Mouse (Mus musculus): Measurements from ENCODE around the gene Tctn1. TPM values are rescaled to one million over a fixed set of nuclear protein-coding genes. Genes with fewer than 3 reads are reported as not detected.

Tctn1 gene
- total and polyA plus RNA-seq, 3 experiments, result 3.8 to 6.0 TPM; not detected in 1

DNA sequence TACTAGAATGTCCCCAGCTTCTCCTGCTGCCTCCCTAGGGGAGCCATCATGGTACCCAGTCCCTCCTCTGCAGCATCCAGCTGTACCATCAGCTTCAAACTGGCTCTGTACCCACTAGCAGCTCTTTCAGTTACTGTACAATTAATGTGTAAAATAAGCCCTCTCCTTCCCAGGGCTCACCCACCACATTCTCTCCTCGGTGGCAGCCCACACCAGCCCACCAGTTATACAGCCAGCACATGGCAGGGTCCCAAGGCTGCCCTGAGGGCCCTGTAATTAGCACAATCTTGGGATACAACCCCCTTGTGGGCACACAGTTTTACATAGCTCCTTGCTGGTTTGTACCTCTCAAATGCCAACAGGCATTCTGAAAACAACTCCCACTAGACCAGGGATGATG, 23.3 kb downstream of the Tctn1 start:
- TF ChIP-seq TBP (IDR thresholded peaks at IDR 0.05; ENCODE audit: low read depth, low read length) (no peak), KAT2A (conservative IDR thresholded peaks at IDR 0.05; ENCODE audit: low read depth, low read length) (no peak), GATA1 (IDR thresholded peaks at IDR 0.05; ENCODE audit: low read depth, low read length) (no peak), RAD21 (IDR thresholded peaks at IDR 0.05; ENCODE audit: low read depth, low read length) (no peak), CTCF (IDR thresholded peaks at IDR 0.05 in 2 of 3, conservative IDR thresholded peaks at IDR 0.05 in 1 of 3; ENCODE audit: control insufficient read depth in 1 of 3, insufficient read depth in 1 of 3, low read depth in 2 of 3, low read length in 3 of 3, poor library complexity in 1 of 3, severe bottlenecking in 1 of 3) (no peak), NRF1 (IDR thresholded peaks at IDR 0.05; ENCODE audit: insufficient read depth, low read depth, low read length, poor library complexity, severe bottlenecking) (no peak), RCOR1 (IDR thresholded peaks at IDR 0.05; ENCODE audit: low read depth, low read length) (no peak), SMC3 (IDR thresholded peaks at IDR 0.05; ENCODE audit: low read depth, low read length) (no peak), GABPA (IDR thresholded peaks at IDR 0.05; ENCODE audit: low read depth, low read length) (no peak), MAZ (IDR thresholded peaks at IDR 0.05; ENCODE audit: low read depth, low read length) (no peak), USF1 (IDR thresholded peaks at IDR 0.05; ENCODE audit: low read depth, low read length) (no peak), UBTF (IDR thresholded peaks at IDR 0.05; ENCODE audit: borderline replicate concordance, insufficient read depth, low read depth, low read length) (no peak), ZMIZ1 (IDR thresholded peaks at IDR 0.05; ENCODE audit: low read depth, low read length) (no peak), E2F4 (IDR thresholded peaks at IDR 0.05; ENCODE audit: borderline replicate concordance, low read depth, low read length) (no peak)
- Histone ChIP-seq H3K9me3 (replicated peaks; ENCODE audit: insufficient read depth, low read length) (no peaks in the 10 kb centered on the region), H3K9ac (ENCODE audit: control insufficient read depth, low read depth, low read length, poor library complexity, severe bottlenecking) (no peak overlapping the region), H3K4me3 (ENCODE audit: control insufficient read depth in 1 of 2, insufficient read depth in 1 of 2, low read depth in 2 of 2, low read length in 2 of 2) (no peak overlapping the region), H3K4me1 (ENCODE audit: control insufficient read depth in 1 of 2, insufficient read depth in 2 of 2, low read length in 2 of 2) (no peaks in the 10 kb centered on the region), H3K27ac (ENCODE audit: control insufficient read depth, low read depth, low read length) (no peak overlapping the region), H3K79me2 (ENCODE audit: control insufficient read depth, insufficient read depth, low read length, poor library complexity) (no peaks in the 10 kb centered on the region), H3K27me3 (ENCODE audit: control insufficient read depth in 1 of 2, insufficient read depth in 2 of 2, low read length in 2 of 2) (no peaks in the 10 kb centered on the region), H3K36me3 (ENCODE audit: control insufficient read depth in 1 of 2, insufficient read depth in 2 of 2, low read length in 2 of 2) (no peaks in the 10 kb centered on the region)
- no peak for DNase-seq (ENCODE audit: low read depth, low spot score)

DNA sequence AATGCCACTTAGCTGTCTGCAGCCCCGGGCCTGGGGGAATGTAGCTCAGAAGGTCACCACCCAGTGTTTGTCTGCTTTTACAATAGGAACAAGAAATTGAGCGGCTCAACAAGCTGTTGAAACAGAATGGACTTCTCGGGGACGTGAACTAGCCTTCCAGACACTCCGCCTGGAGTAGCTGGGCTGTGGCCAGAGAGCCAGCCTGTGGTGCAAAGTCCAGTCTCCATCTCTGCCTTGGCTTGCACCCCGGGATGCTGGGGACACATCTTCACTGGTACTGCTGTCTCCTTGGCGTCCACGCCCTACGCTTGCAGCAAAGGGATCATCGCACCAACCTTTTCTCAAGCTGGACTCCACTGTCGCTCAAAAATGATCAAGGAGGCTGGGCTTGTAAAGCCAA, 23.7 kb downstream of the Tctn1 start:
- Histone ChIP-seq H3K27me3 (ENCODE audit: control insufficient read depth in 1 of 2, insufficient read depth in 2 of 2, low read length in 2 of 2) (no peaks in the 10 kb centered on the region), H3K4me1 (ENCODE audit: control insufficient read depth in 1 of 2, insufficient read depth in 2 of 2, low read length in 2 of 2) (no peaks in the 10 kb centered on the region), H3K9me3 (replicated peaks; ENCODE audit: insufficient read depth, low read length) (no peaks in the 10 kb centered on the region)

More for the DNA sequence above, 23.7 kb downstream of the Tctn1 start:
- Histone ChIP-seq H3K27ac (ENCODE audit: control insufficient read depth, low read depth, low read length) (no peak overlapping the region), H3K4me3 (ENCODE audit: control insufficient read depth in 1 of 2, insufficient read depth in 1 of 2, low read depth in 2 of 2, low read length in 2 of 2) (no peak overlapping the region), H3K36me3 (ENCODE audit: control insufficient read depth in 1 of 2, insufficient read depth in 2 of 2, low read length in 2 of 2) (no peaks in the 10 kb centered on the region), H3K9ac (ENCODE audit: control insufficient read depth, low read depth, low read length, poor library complexity, severe bottlenecking) (no peak overlapping the region), H3K79me2 (ENCODE audit: control insufficient read depth, insufficient read depth, low read length, poor library complexity) (no peaks in the 10 kb centered on the region)
- TF ChIP-seq MAFK (IDR thresholded peaks at IDR 0.05; ENCODE audit: borderline replicate concordance, low read depth, low read length) (no peak), E2F4 (IDR thresholded peaks at IDR 0.05; ENCODE audit: borderline replicate concordance, low read depth, low read length) (no peak), MEF2A (IDR thresholded peaks at IDR 0.05; ENCODE audit: extremely low read depth, insufficient replicate concordance, low read depth, low read length, poor library complexity, severe bottlenecking) (no peak), ZKSCAN1 (IDR thresholded peaks at IDR 0.05; ENCODE audit: low read depth, low read length) (no peak), POLR2AphosphoS2 (IDR thresholded peaks at IDR 0.05; ENCODE audit: low read length) (no peak)
- DNase-seq (ENCODE audit: low read depth, low spot score), result no peak

Data from MEL (cell line).